Mouse (Mus musculus) CD8-positive naive resting alpha-beta T cell, adult 2 months (primary cell): Measurements from ENCODE around the gene Nsf.

Source experiments
- DNase-seq, 2 experiments: peaks; one replicate each; pipeline ENCODE4 v3.0.0; 2022; ENCODE audit warnings: low read depth in 2 of 2, low spot score in 2 of 2

The Nsf gene

GRCm38 (mm10) chr11:103852590-103853283 is 101.1 kb downstream of the Nsf start:
- DNase-seq: no peak

- no peak for DNase-seq
These were observed 105.6 kb downstream of the Nsf start for GRCm38 (mm10) chr11:103848287-103848686.

- DNase-seq: no peak
These were observed 113.0 kb downstream of the Nsf start for GRCm38 (mm10) chr11:103840834-103841233.

- no peak for DNase-seq
These were observed 114.9 kb downstream of the Nsf start for GRCm38 (mm10) chr11:103838955-103839354.

- no peak for DNase-seq
These were observed 121.5 kb downstream of the Nsf start for GRCm38 (mm10) chr11:103832331-103832730.

GRCm38 (mm10) chr11:103831766-103832165 is 122.1 kb downstream of the Nsf start:
- no peak for DNase-seq

- DNase-seq: no peak
These were observed 123.4 kb downstream of the Nsf start for GRCm38 (mm10) chr11:103830476-103830875.

GRCm38 (mm10) chr11:103829956-103830355 is 123.9 kb downstream of the Nsf start:
- no peak for DNase-seq

GRCm38 (mm10) chr11:103828866-103829265 is 125.0 kb downstream of the Nsf start:
- DNase-seq: no peak

- no peak for DNase-seq
These were observed 126.7 kb downstream of the Nsf start for GRCm38 (mm10) chr11:103827201-103827600.

- no peak for DNase-seq
These were observed 137.1 kb downstream of the Nsf start for GRCm38 (mm10) chr11:103816719-103817118.

- no peak for DNase-seq
These were observed 137.9 kb downstream of the Nsf start for GRCm38 (mm10) chr11:103815986-103816385.

- DNase-seq: no peak
These were observed 139.0 kb downstream of the Nsf start for GRCm38 (mm10) chr11:103814808-103815207.

GRCm38 (mm10) chr11:103811246-103811645 is 142.6 kb downstream of the Nsf start:
- no peak for DNase-seq

GRCm38 (mm10) chr11:103810631-103811030 is 143.2 kb downstream of the Nsf start:
- DNase-seq: no peak

GRCm38 (mm10) chr11:103809611-103810598 is 144.0 kb downstream of the Nsf start:
- DNase-seq: no peak

GRCm38 (mm10) chr11:103808771-103809610 is 144.9 kb downstream of the Nsf start:
- DNase-seq: no peak

GRCm38 (mm10) chr11:103807966-103808365 is 145.9 kb downstream of the Nsf start:
- no peak for DNase-seq

GRCm38 (mm10) chr11:103804804-103805203 is 149.1 kb downstream of the Nsf start:
- no peak for DNase-seq

GRCm38 (mm10) chr11:103804126-103804525 is 149.7 kb downstream of the Nsf start:
- no peak for DNase-seq

- DNase-seq: no peak
These were observed 152.7 kb downstream of the Nsf start for GRCm38 (mm10) chr11:103801128-103801527.
